Mouse (Mus musculus): Measurements from ENCODE around the gene Emc9.

GRCm38 (mm10) chr14:55580731-55581130 lies 4.4 kb downstream of the Emc9 start:
- TF ChIP-seq POLR2A (IDR thresholded peaks at IDR 0.05; ENCODE audit: borderline replicate concordance, insufficient read depth, low read length) (no peak), CTCF (IDR thresholded peaks at IDR 0.05; ENCODE audit: borderline replicate concordance, insufficient read depth, low read depth, low read length) (no peak)

All from cerebellum, adult 2 months (tissue).